Mouse (Mus musculus) limb, embryonic 12.5 days (tissue): ENCODE measurements at regions not wholly inside any gene's neighbourhood (a gene's known extent, or its start where the extent isn't known, plus 50 kb on each side); places are given as distances from the start of the nearest gene placed in this dataset.

Experiments
- ATAC-seq: fragments of 200-750 bp; cut with Nextera tagmentation; 2 replicates; pipeline ENCODE4 v1.8.0; 2017; ENCODE audit warnings: low read depth, moderate TSS enrichment; ENCODE audit not compliant: insufficient number of reproducible peaks, insufficient read depth, low FRiP score, low TSS enrichment
- H3K27ac ChIP-seq: fragments of 300-500 bp; sonication (generic); 2 replicates; pipeline ENCODE4 v1.5.1; 2016; ENCODE audit warnings: mild to moderate bottlenecking, moderate library complexity
- H3K27me3 ChIP-seq: fragments of 300-500 bp; sonication (generic); 2 replicates; pipeline ENCODE4 v1.6.1; 2016; ENCODE audit warnings: mild to moderate bottlenecking, moderate library complexity
- H3K36me3 ChIP-seq: fragments of 300-500 bp; sonication (generic); 2 replicates; pipeline ENCODE4 v1.6.1; 2016; ENCODE audit warnings: mild to moderate bottlenecking, moderate library complexity
- H3K4me1 ChIP-seq: fragments of 300-500 bp; sonication (generic); replicated peaks from 2 replicates; pipeline ENCODE4 v1.6.1; 2016
- H3K4me2 ChIP-seq: fragments of 300-500 bp; sonication (generic); 2 replicates; pipeline ENCODE4 v1.6.1; 2016; ENCODE audit warnings: mild to moderate bottlenecking, moderate library complexity
- H3K4me3 ChIP-seq: fragments of 300-500 bp; sonication (generic); replicated peaks from 2 replicates; pipeline ENCODE4 v1.5.1; 2016; ENCODE audit warnings: mild to moderate bottlenecking
- H3K9ac ChIP-seq: fragments of 300-500 bp; sonication (generic); replicated peaks from 2 replicates; pipeline ENCODE4 v1.6.1; 2016; ENCODE audit warnings: mild to moderate bottlenecking, moderate library complexity
- H3K9me3 ChIP-seq: fragments of 300-500 bp; sonication (generic); 2 replicates; pipeline ENCODE4 v1.6.1; 2016; ENCODE audit warnings: mild to moderate bottlenecking, moderate library complexity
- WGBS: fragments of 180-500 bp; shearing (Covaris S2); methylation state at CpG from one replicate; pipeline ENCODE4 v1.1.7; 2016; 5-methylcytosine and 5-hydroxymethylcytosine counted together

GRCm38 (mm10) chr13:53665592-53665991 lies 192.7 kb upstream of the Msx2 start:
- Histone ChIP-seq H3K27me3 (peaks cover 13% of the 10 kb centered on the region), H3K4me2 (no peak overlapping the region), H3K4me3 (no peak overlapping the region), H3K4me1 (peaks cover 9% of the 10 kb centered on the region; the same call in 1 of the 2 replicates), H3K36me3 (no peaks in the 10 kb centered on the region), H3K27ac (no peak overlapping the region), H3K9me3 (peaks cover 16% of the 10 kb centered on the region), H3K9ac (no peak overlapping the region)
- ATAC-seq, result no peak
- WGBS, result 100% methylated on average over 2 of the region's 2 CpGs

GRCm38 (mm10) chr13:53664631-53665230 lies 191.9 kb upstream of the Msx2 start:
- WGBS, result 89% methylated on average over 7 of the region's 7 CpGs
- no peaks in the 10 kb centered on the region for H3K36me3 ChIP-seq
- H3K9me3 ChIP-seq, result peaks cover 16% of the 10 kb centered on the region
- H3K27ac ChIP-seq, result no peak overlapping the region
- peaks cover 6% of the 10 kb centered on the region for H3K27me3 ChIP-seq
- no peak overlapping the region for H3K4me2 ChIP-seq
- H3K4me1 ChIP-seq, result peaks cover under 1% of the 10 kb centered on the region; the same call in 1 of the 2 replicates
- no peak overlapping the region for H3K4me3 ChIP-seq
- no peak for ATAC-seq
- no peak overlapping the region for H3K9ac ChIP-seq

- WGBS, result 41% methylated on average over 4 of the region's 4 CpGs
- H3K4me1 ChIP-seq, result no peaks in the 10 kb centered on the region; the same call in 1 of the 2 replicates
- H3K4me3 ChIP-seq, result no peak overlapping the region
- ATAC-seq, result no peak
- H3K27ac ChIP-seq, result no peak overlapping the region
- no peaks in the 10 kb centered on the region for H3K36me3 ChIP-seq
- no peak overlapping the region for H3K9ac ChIP-seq
- no peak overlapping the region for H3K4me2 ChIP-seq
- H3K27me3 ChIP-seq, result 0 out of 2 replicates have a peak, but pooled peaks cover 4% of the 10 kb centered on the region
- no peaks in the 10 kb centered on the region for H3K9me3 ChIP-seq
Measured at GRCm38 (mm10) chr13:53652826-53653225, 180.0 kb upstream of the Msx2 start.

- Histone ChIP-seq H3K4me1 (no peaks in the 10 kb centered on the region; the same call in 1 of the 2 replicates), H3K4me2 (no peak overlapping the region), H3K4me3 (no peak overlapping the region), H3K9me3 (no peaks in the 10 kb centered on the region), H3K27ac (no peak overlapping the region), H3K36me3 (no peaks in the 10 kb centered on the region), H3K27me3 (no peaks in the 10 kb centered on the region), H3K9ac (no peak overlapping the region)
- WGBS, result 92% methylated on average over 15 of the region's 15 CpGs
- ATAC-seq, result no peak
Measured at GRCm38 (mm10) chr13:53648353-53648752, 175.5 kb upstream of the Msx2 start.

GRCm38 (mm10) chr13:53642557-53642956 lies 169.7 kb upstream of the Msx2 start:
- Histone ChIP-seq H3K9me3 (no peaks in the 10 kb centered on the region), H3K36me3 (no peaks in the 10 kb centered on the region), H3K27ac (no peak overlapping the region), H3K4me1 (no peaks in the 10 kb centered on the region), H3K4me2 (no peak overlapping the region), H3K27me3 (no peaks in the 10 kb centered on the region), H3K9ac (no peak overlapping the region), H3K4me3 (no peak overlapping the region)
- 77% methylated on average over 5 of the region's 5 CpGs for WGBS
- ATAC-seq, result no peak

- no peak overlapping the region for H3K27ac ChIP-seq
- 91% methylated on average over 5 of the region's 5 CpGs for WGBS
- 0 out of 2 replicates have a peak, but pooled peaks cover 6% of the 10 kb centered on the region for H3K27me3 ChIP-seq
- no peak overlapping the region for H3K4me2 ChIP-seq
- H3K9me3 ChIP-seq, result no peaks in the 10 kb centered on the region
- H3K4me1 ChIP-seq, result no peaks in the 10 kb centered on the region; the same call in 1 of the 2 replicates
- no peaks in the 10 kb centered on the region for H3K36me3 ChIP-seq
- ATAC-seq, result no peak
- H3K9ac ChIP-seq, result no peak overlapping the region
- no peak overlapping the region for H3K4me3 ChIP-seq
Measured at GRCm38 (mm10) chr13:53639584-53639983, 166.7 kb upstream of the Msx2 start.

- H3K9me3 ChIP-seq, result no peaks in the 10 kb centered on the region
- H3K27me3 ChIP-seq, result 0 out of 2 replicates have a peak, but pooled peaks cover 6% of the 10 kb centered on the region
- no peak overlapping the region for H3K4me3 ChIP-seq
- H3K4me2 ChIP-seq, result no peak overlapping the region
- no peak overlapping the region for H3K27ac ChIP-seq
- no peak overlapping the region for H3K9ac ChIP-seq
- H3K36me3 ChIP-seq, result no peaks in the 10 kb centered on the region
- no peak for ATAC-seq
- H3K4me1 ChIP-seq, result no peaks in the 10 kb centered on the region; the same call in 1 of the 2 replicates
- 88% methylated on average over 10 of the region's 10 CpGs for WGBS
Measured at GRCm38 (mm10) chr13:53639115-53639514, 166.2 kb upstream of the Msx2 start.

GRCm38 (mm10) chr13:53636011-53636410 lies 163.1 kb upstream of the Msx2 start:
- no peak for ATAC-seq
- Histone ChIP-seq H3K4me2 (no peak overlapping the region), H3K36me3 (no peaks in the 10 kb centered on the region), H3K4me3 (no peak overlapping the region), H3K9ac (no peak overlapping the region), H3K27ac (no peak overlapping the region), H3K4me1 (no peaks in the 10 kb centered on the region; the same call in 1 of the 2 replicates), H3K9me3 (no peaks in the 10 kb centered on the region), H3K27me3 (0 out of 2 replicates have a peak, but pooled peaks cover 6% of the 10 kb centered on the region)
- 67% methylated on average over 5 of the region's 5 CpGs for WGBS

GRCm38 (mm10) chr13:53634637-53635203 lies 161.8 kb upstream of the Msx2 start:
- no peak overlapping the region for H3K27ac ChIP-seq
- 22% methylated on average over 9 of the region's 9 CpGs for WGBS
- no peak for ATAC-seq
- no peak overlapping the region for H3K4me2 ChIP-seq
- H3K4me3 ChIP-seq, result no peak overlapping the region
- no peaks in the 10 kb centered on the region for H3K9me3 ChIP-seq
- H3K27me3 ChIP-seq, result 0 out of 2 replicates have a peak, but pooled peaks cover 9% of the 10 kb centered on the region
- no peaks in the 10 kb centered on the region for H3K36me3 ChIP-seq
- H3K9ac ChIP-seq, result no peak overlapping the region
- H3K4me1 ChIP-seq, result no peaks in the 10 kb centered on the region; the same call in 1 of the 2 replicates

GRCm38 (mm10) chr13:53598050-53598449 lies 125.2 kb upstream of the Msx2 start:
- H3K36me3 ChIP-seq, result no peaks in the 10 kb centered on the region
- H3K9ac ChIP-seq, result no peak overlapping the region
- no peak overlapping the region for H3K4me3 ChIP-seq
- peaks cover 24% of the 10 kb centered on the region; the same call in 1 of the 2 replicates for H3K27me3 ChIP-seq
- no peak overlapping the region for H3K27ac ChIP-seq
- H3K4me2 ChIP-seq, result no peak overlapping the region
- no peak for ATAC-seq
- 26% methylated on average over 10 of the region's 10 CpGs for whole genome bisulfite sequencing
- no peaks in the 10 kb centered on the region for H3K9me3 ChIP-seq
- H3K4me1 ChIP-seq, result peaks cover 46% of the 10 kb centered on the region

GRCm38 (mm10) chr13:53596871-53597800 lies 124.3 kb upstream of the Msx2 start:
- 38% methylated on average over 19 of the region's 19 CpGs for WGBS
- H3K36me3 ChIP-seq, result no peaks in the 10 kb centered on the region
- no peak overlapping the region for H3K9ac ChIP-seq
- H3K27ac ChIP-seq, result peak overlapping the region; percentile 12; the same call in 1 of the 2 replicates
- H3K4me3 ChIP-seq, result no peak overlapping the region
- no peaks in the 10 kb centered on the region for H3K9me3 ChIP-seq
- no peak for ATAC-seq
- peak overlapping the region; percentile 9; the same call in 1 of the 2 replicates for H3K4me2 ChIP-seq
- peaks cover 40% of the 10 kb centered on the region for H3K4me1 ChIP-seq
- peaks cover 19% of the 10 kb centered on the region; the same call in 1 of the 2 replicates for H3K27me3 ChIP-seq
